8 mouse cellular contexts compared by ENCODE assay signal in genomic region chr8:84647461-84647901, GRCm38 (mm10). TPM values are rescaled to one million over a fixed set of nuclear protein-coding genes. Genes with fewer than 3 reads are reported as not detected.
DNase-seq lines count a peak whose midpoint lies in the region; ATAC-seq and TF ChIP-seq lines count a peak whose summit lies in the region.

No protein-coding gene starts in this region.

- H3K4me1 ChIP-seq in heart, embryonic 10.5 days = peaks cover 33% of the 10 kb centered on the region
- peaks cover 5% of the 10 kb centered on the region; the same call in 1 of the 2 replicates for H3K4me1 ChIP-seq in embryonic facial prominence, embryonic 11.5 days (ENCODE audit: control insufficient read depth, insufficient read depth, low read length)
- 0 out of 2 replicates have a peak, but pooled peaks cover 7% of the 10 kb centered on the region for H3K4me1 ChIP-seq in hindbrain, postnatal 0 days (ENCODE audit: insufficient read depth, low read length)

- no peaks in the 10 kb centered on the region for H3K27me3 ChIP-seq in heart, embryonic 10.5 days (ENCODE audit: insufficient read depth, poor library complexity, severe bottlenecking)
- no peaks in the 10 kb centered on the region for H3K27me3 ChIP-seq in embryonic facial prominence, embryonic 11.5 days (ENCODE audit: control insufficient read depth, insufficient read depth, low read length)
- H3K27me3 ChIP-seq in hindbrain, postnatal 0 days (ENCODE audit: insufficient read depth, low read length) = no peaks in the 10 kb centered on the region

- no peak for TF ChIP-seq CTCF in hindbrain, postnatal 0 days (IDR thresholded peaks at IDR 0.05; ENCODE audit: low read depth)

- peak overlapping the region; percentile 32 for H3K4me2 ChIP-seq in embryonic facial prominence, embryonic 11.5 days (ENCODE audit: low read depth, low read length)
- peak overlapping the region; percentile 46 for H3K4me2 ChIP-seq in hindbrain, postnatal 0 days (ENCODE audit: low read depth, low read length)

- H3K27ac ChIP-seq in heart, embryonic 10.5 days = peak overlapping the region; percentile 83
- H3K27ac ChIP-seq in embryonic facial prominence, embryonic 11.5 days (replicated peaks; ENCODE audit: low read depth, low read length) = peak overlapping the region; percentile 47; the same call in 1 of the 2 replicates
- no peak overlapping the region for H3K27ac ChIP-seq in hindbrain, postnatal 0 days

- H3K9ac ChIP-seq in embryonic facial prominence, embryonic 11.5 days (replicated peaks; ENCODE audit: low read length) = peak overlapping the region; percentile 18
- no peak overlapping the region for H3K9ac ChIP-seq in hindbrain, postnatal 0 days (replicated peaks; ENCODE audit: low read length)

- no peaks in the 10 kb centered on the region for H3K9me3 ChIP-seq in heart, embryonic 10.5 days
- H3K9me3 ChIP-seq in embryonic facial prominence, embryonic 11.5 days (replicated peaks; ENCODE audit: control insufficient read depth, low read length) = no peaks in the 10 kb centered on the region
- H3K9me3 ChIP-seq in hindbrain, postnatal 0 days (ENCODE audit: low read length) = no peaks in the 10 kb centered on the region

- peak; percentile 56; the same call in 1 of the 2 replicates for ATAC-seq in embryonic facial prominence, embryonic 11.5 days (replicated peaks; ENCODE audit: insufficient number of reproducible peaks, low FRiP score, low TSS enrichment, low read depth)
- peak; percentile 65 for ATAC-seq in hindbrain, postnatal 0 days

- peak; percentile 93 for DNase-seq in heart, embryonic 10.5 days (ENCODE audit: low spot score)
- DNase-seq in heart, adult 8-10 months (ENCODE audit: low spot score) = no peak
- DNase-seq in embryonic facial prominence, embryonic 11.5 days (ENCODE audit: low spot score) = peak; percentile 86
- DNase-seq in hindbrain, postnatal 0 days (ENCODE audit: low spot score) = peak; percentile 46
- peak; percentile 44 for DNase-seq in lung, postnatal 36 days
- no peak for DNase-seq in gastrocnemius, adult 8-10 months (ENCODE audit: low spot score in 2 of 2)
- DNase-seq in MN1 (ENCODE audit: low spot score) = no peak
- DNase-seq in gastrocnemius, postnatal 4 days (ENCODE audit: low spot score in 2 of 2) = no peak

- WGBS in heart, embryonic 10.5 days = 1% methylated on average over 14 of the region's 14 CpGs
- under 1% methylated on average over 14 of the region's 14 CpGs for WGBS in embryonic facial prominence, embryonic 11.5 days
- WGBS in hindbrain, postnatal 0 days = 4% methylated on average over 14 of the region's 14 CpGs

- H3K4me3 ChIP-seq in heart, embryonic 10.5 days = peak overlapping the region; percentile 49
- H3K4me3 ChIP-seq in embryonic facial prominence, embryonic 11.5 days (ENCODE audit: low read depth, low read length) = peak overlapping the region; percentile 21; the same call in 1 of the 2 replicates
- peak overlapping the region; percentile 5; the same call in 1 of the 2 replicates for H3K4me3 ChIP-seq in hindbrain, postnatal 0 days (ENCODE audit: low read length)

- H3K36me3 ChIP-seq in heart, embryonic 10.5 days = no peaks in the 10 kb centered on the region
- no peaks in the 10 kb centered on the region for H3K36me3 ChIP-seq in embryonic facial prominence, embryonic 11.5 days (replicated peaks; ENCODE audit: control insufficient read depth, insufficient read depth, low read depth, low read length)
- no peaks in the 10 kb centered on the region for H3K36me3 ChIP-seq in hindbrain, postnatal 0 days (ENCODE audit: insufficient read depth, low read length)

RNA-seq across cellular contexts. Expression of gene Ier2, which starts 15.2 kb away (rescaled TPM):
- polyA plus RNA-seq in heart, embryonic 10.5 days (2016; fragmentation: Nextera tagmentation; extraction: Ambion mirVana) = 71.6 and 103 TPM in 2 replicates
- 10 to 100 TPM; 12.8 to 26.9 (median 17.4) TPM for total RNA-seq in heart, adult 8-10 months (2022)
- 86.9 and 89.6 TPM in 2 replicates for polyA plus RNA-seq in embryonic facial prominence, embryonic 11.5 days (2014; fragmentation: Nextera tagmentation; extraction: Ambion mirVana)
- total RNA-seq in hindbrain, postnatal 0 days (2014; rRNA removed) = 12.5 and 13.3 TPM in 2 replicates
- 20.9 TPM in 2 replicates for polyA plus RNA-seq in hindbrain, postnatal 0 days (2015; fragmentation: Nextera tagmentation; extraction: Ambion mirVana)
- total RNA-seq in gastrocnemius, adult 8-10 months (2022) = 1 to 10 TPM; 4.3 to 5.1 (median 4.5) TPM
- 10 to 100 TPM; 21.5 to 26.1 TPM for total RNA-seq in gastrocnemius, postnatal 4 days (2021)

RNA-seq across cellular contexts. Expression of gene Trmt1, which starts 38.6 kb away (rescaled TPM):
- polyA plus RNA-seq in heart, embryonic 10.5 days (2016; fragmentation: Nextera tagmentation; extraction: Ambion mirVana) = 59.8 and 64.6 TPM in 2 replicates
- total RNA-seq in heart, adult 8-10 months (2022) = 10 to 100 TPM; 30.9 to 41.7 (median 38.5) TPM
- polyA plus RNA-seq in embryonic facial prominence, embryonic 11.5 days (2014; fragmentation: Nextera tagmentation; extraction: Ambion mirVana) = 61.5 and 64.7 TPM in 2 replicates
- total RNA-seq in hindbrain, postnatal 0 days (2014; rRNA removed) = 69.5 and 93.3 TPM in 2 replicates
- polyA plus RNA-seq in hindbrain, postnatal 0 days (2015; fragmentation: Nextera tagmentation; extraction: Ambion mirVana) = 71.2 and 79.2 TPM in 2 replicates
- 10 to 100 TPM; 44.9 to 73.7 (median 53.5) TPM for total RNA-seq in gastrocnemius, adult 8-10 months (2022)
- 10 to 100 TPM; 50.5 to 53.8 TPM for total RNA-seq in gastrocnemius, postnatal 4 days (2021)

RNA-seq across cellular contexts. Expression of gene Nacc1, which starts 40.2 kb away (rescaled TPM):
- polyA plus RNA-seq in heart, embryonic 10.5 days (2016; fragmentation: Nextera tagmentation; extraction: Ambion mirVana) = 22.2 and 25.0 TPM in 2 replicates
- 10 to 100 TPM; 26.7 to 36.0 (median 33.4) TPM for total RNA-seq in heart, adult 8-10 months (2022)
- polyA plus RNA-seq in embryonic facial prominence, embryonic 11.5 days (2014; fragmentation: Nextera tagmentation; extraction: Ambion mirVana) = 21.0 and 21.1 TPM in 2 replicates
- 110 and 129 TPM in 2 replicates for total RNA-seq in hindbrain, postnatal 0 days (2014; rRNA removed)
- 13.8 and 14.9 TPM in 2 replicates for polyA plus RNA-seq in hindbrain, postnatal 0 days (2015; fragmentation: Nextera tagmentation; extraction: Ambion mirVana)
- total RNA-seq in gastrocnemius, adult 8-10 months (2022) = 10 to 100 TPM; 17.6 to 26.4 (median 20.7) TPM
- total RNA-seq in gastrocnemius, postnatal 4 days (2021) = 10 to 100 TPM; 44.9 to 45.6 TPM

RNA-seq across cellular contexts. Expression of gene Lyl1, which starts 53.8 kb away (rescaled TPM):
- 18.5 and 19.3 TPM in 2 replicates for polyA plus RNA-seq in heart, embryonic 10.5 days (2016; fragmentation: Nextera tagmentation; extraction: Ambion mirVana)
- total RNA-seq in heart, adult 8-10 months (2022) = 1 to 10 TPM; 3.5 to 4.8 (median 4.3) TPM
- 4.6 and 5.3 TPM in 2 replicates for polyA plus RNA-seq in embryonic facial prominence, embryonic 11.5 days (2014; fragmentation: Nextera tagmentation; extraction: Ambion mirVana)
- total RNA-seq in hindbrain, postnatal 0 days (2014; rRNA removed) = 1.7 and 7.8 TPM in 2 replicates
- polyA plus RNA-seq in hindbrain, postnatal 0 days (2015; fragmentation: Nextera tagmentation; extraction: Ambion mirVana) = 2.0 and 2.3 TPM in 2 replicates
- 1 to 10 TPM in 1 of 4 experiments, under 1 TPM in 3; 0.51 to 1.8 (median 0.57) TPM for total RNA-seq in gastrocnemius, adult 8-10 months (2022)
- total RNA-seq in gastrocnemius, postnatal 4 days (2021) = 1 to 10 TPM; 6.0 to 7.1 TPM

Comparison
In these comparisons a context has a peak if more than half of its experiments do, and no peak if none do; other contexts are left out.
1. DNase-seq: peak in heart, embryonic 10.5 days (single experiment), embryonic facial prominence, embryonic 11.5 days (single experiment), hindbrain, postnatal 0 days (single experiment) and lung, postnatal 36 days (single experiment); none in heart, adult 8-10 months (single experiment), gastrocnemius, adult 8-10 months (0 of 2), MN1 (single experiment) and gastrocnemius, postnatal 4 days (0 of 2).
2. Peak in every context shown above with its lines, with median percentiles within 50 percentile points of each other: H3K4me3 ChIP-seq.